Mouse (Mus musculus) kidney, postnatal 0 days (tissue): Measurements from ENCODE around the gene Trp53tg5. TPM values are rescaled to one million over a fixed set of nuclear protein-coding genes. Genes with fewer than 3 reads are reported as not detected.

Experiments used
- ATAC-seq: fragments of 200-750 bp; cut with Nextera tagmentation; replicated peaks from 2 replicates; pipeline ENCODE4 v1.8.0; 2017; ENCODE audit warnings: low read depth, moderate number of reproducible peaks, moderate TSS enrichment, moderate library complexity; ENCODE audit not compliant: low FRiP score
- DNase-seq: peaks from one replicate; pipeline ENCODE4 v3.0.0-alpha.2; 2016; ENCODE audit warnings: low spot score
- H3K27ac ChIP-seq: fragments of 300-500 bp; sonication (generic); 2 replicates; pipeline ENCODE4 v1.5.1; 2014; ENCODE audit warnings: mild to moderate bottlenecking
- H3K27me3 ChIP-seq: fragments of 300-500 bp; sonication (generic); 2 replicates; pipeline ENCODE4 v1.6.1; 2014; ENCODE audit warnings: low read length, mixed read lengths; ENCODE audit not compliant: insufficient read depth
- H3K36me3 ChIP-seq: fragments of 300-500 bp; sonication (generic); 2 replicates; pipeline ENCODE4 v1.6.1; 2014; ENCODE audit warnings: low read length, mixed read lengths; ENCODE audit not compliant: insufficient read depth
- H3K4me1 ChIP-seq: fragments of 300-500 bp; sonication (generic); replicated peaks from 2 replicates; pipeline ENCODE4 v1.6.1; 2014; ENCODE audit warnings: antibody characterized with exemption, low read length, mixed read lengths; ENCODE audit not compliant: insufficient read depth
- H3K4me2 ChIP-seq: fragments of 300-500 bp; sonication (generic); 2 replicates; pipeline ENCODE4 v1.6.1; 2014; ENCODE audit warnings: mild to moderate bottlenecking, low read length, moderate library complexity, mixed read lengths
- H3K4me3 ChIP-seq: fragments of 300-500 bp; sonication (generic); replicated peaks from 2 replicates; pipeline ENCODE4 v1.5.1; 2014; ENCODE audit warnings: low read depth, low read length
- H3K9ac ChIP-seq: fragments of 300-500 bp; sonication (generic); 2 replicates; pipeline ENCODE4 v1.6.1; 2014; ENCODE audit warnings: low read depth, low read length
- H3K9me3 ChIP-seq: fragments of 300-500 bp; sonication (generic); replicated peaks from 2 replicates; pipeline ENCODE4 v1.6.1; 2016; ENCODE audit warnings: low read length, inconsistent platforms, mixed read lengths
- CTCF ChIP-seq: IDR thresholded peaks from 2 replicates; pipeline ENCODE4 v1.5.1; 2016; ENCODE audit warnings: antibody characterized with exemption, low read depth, mild to moderate bottlenecking, moderate library complexity
- WGBS: fragments of 180-500 bp; shearing (Covaris S2); extraction: QIAGEN DNeasy Blood & Tissue Kit; methylation state at CpG from one replicate; pipeline ENCODE4 v1.1.7; 2014; 5-methylcytosine and 5-hydroxymethylcytosine counted together
- polyA plus RNA-seq: library from polyadenylated mRNA; unstranded; fragments of >200 nt; fragmentation: Nextera tagmentation; extraction: Ambion mirVana; gene quantifications from 2 replicates; pipeline ENCODE4 v1.2.1, GENCODE M21; 2015

Gene Trp53tg5
- polyA plus RNA-seq, 1 experiment from 2014 or later = not detected

DNA sequence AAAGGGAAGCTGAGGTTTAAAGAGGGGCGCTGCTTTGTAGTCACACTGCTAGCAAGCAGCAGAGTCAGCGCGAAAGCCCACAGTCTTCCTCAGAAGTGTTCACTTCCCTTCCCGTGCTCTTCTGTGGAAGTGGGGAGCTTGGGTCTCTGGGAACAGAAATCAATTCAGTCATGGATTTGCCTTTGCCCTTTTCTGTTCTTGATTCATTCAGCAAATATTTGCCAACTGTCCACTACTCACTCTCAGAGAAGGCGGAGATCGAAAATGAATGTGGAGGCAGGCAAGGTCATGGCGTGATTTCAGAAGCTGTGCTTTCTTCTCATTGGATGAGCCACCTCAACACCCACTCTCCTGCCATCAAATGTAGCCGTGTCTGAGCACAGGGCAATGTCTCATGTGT lies 15.0 kb downstream of the Trp53tg5 start:
- no peaks in the 10 kb centered on the region for H3K9me3 ChIP-seq
- WGBS = 86% methylated on average over 8 of the region's 8 CpGs
- no peaks in the 10 kb centered on the region for H3K27me3 ChIP-seq
- 0 out of 2 replicates have a peak, but pooled peaks cover under 1% of the 10 kb centered on the region for H3K36me3 ChIP-seq
- TF ChIP-seq CTCF = no peak
- DNase-seq = no peak
- H3K27ac ChIP-seq = peak overlapping the region; percentile 86
- H3K4me3 ChIP-seq = no peak overlapping the region
- peaks cover 16% of the 10 kb centered on the region for H3K4me1 ChIP-seq
- H3K4me2 ChIP-seq = no peak overlapping the region
- ATAC-seq = no peak
- H3K9ac ChIP-seq = no peak overlapping the region

DNA sequence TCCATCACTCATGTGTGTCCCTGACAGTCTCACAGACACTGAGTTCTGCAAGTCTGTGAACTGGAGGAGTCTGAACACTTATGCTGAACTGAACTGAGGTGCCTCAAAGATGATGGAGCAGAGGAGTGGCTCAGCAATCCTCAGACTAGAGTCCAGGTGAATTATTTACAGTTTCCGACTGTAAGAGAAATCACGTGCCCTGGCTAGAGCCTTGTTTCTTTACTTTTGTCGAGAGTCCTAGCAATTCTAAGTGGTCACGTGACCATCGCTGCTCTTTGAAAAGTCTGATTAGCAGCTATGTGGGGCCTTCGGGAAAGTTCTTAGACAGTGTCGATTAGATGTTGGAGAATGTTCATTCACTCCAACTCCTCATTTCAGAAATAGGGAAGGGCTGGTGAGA lies 15.6 kb downstream of the Trp53tg5 start:
- no peak overlapping the region for H3K9ac ChIP-seq
- no peak overlapping the region for H3K4me2 ChIP-seq
- H3K27ac ChIP-seq = peak overlapping the region; percentile 86
- H3K9me3 ChIP-seq = no peaks in the 10 kb centered on the region
- peak; percentile 23 for ATAC-seq
- peak; percentile 72 for DNase-seq
- no peaks in the 10 kb centered on the region for H3K27me3 ChIP-seq
- peaks cover 16% of the 10 kb centered on the region for H3K4me1 ChIP-seq
- 37% methylated on average over 7 of the region's 7 CpGs for WGBS
- H3K36me3 ChIP-seq = no peaks in the 10 kb centered on the region
- no peak overlapping the region for H3K4me3 ChIP-seq
- no peak for TF ChIP-seq CTCF

DNA sequence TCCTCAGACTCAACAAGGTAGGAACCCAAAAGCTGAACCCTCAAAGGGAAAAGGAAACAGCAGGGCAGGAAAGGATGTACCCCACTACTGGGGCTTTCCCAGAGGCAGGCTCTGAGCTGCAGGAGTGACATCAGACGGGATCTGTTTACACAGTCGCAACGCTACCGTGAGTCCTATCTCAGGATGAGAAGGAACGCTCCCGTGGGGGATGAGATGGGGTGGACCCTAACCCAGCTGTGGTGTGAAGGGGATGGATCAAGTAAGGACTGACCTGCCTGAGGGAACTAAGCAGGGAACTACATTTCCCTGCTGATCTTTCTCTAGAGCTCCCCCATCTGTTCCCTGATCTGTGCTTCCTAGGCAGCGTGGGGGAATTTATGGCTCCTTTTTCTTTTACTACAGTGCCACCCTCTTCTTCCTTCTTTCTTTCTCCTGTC lies 16.6 kb downstream of the Trp53tg5 start, which contains the start of gene Sys1:
TSS of gene Sys1 (plus strand) at position 101 of the 437 bp plus-strand sequence.
- Histone ChIP-seq H3K4me3 (no peak within 1 kb of the TSS), H3K27ac (peak within 1 kb of the TSS; percentile 86), H3K36me3 (no peaks in the 10 kb centered on the region), H3K9ac (peak within 1 kb of the TSS; percentile 31; the same call in 1 of the 2 replicates), H3K4me1 (peaks cover 13% of the 10 kb centered on the region), H3K9me3 (no peaks in the 10 kb centered on the region), H3K4me2 (peak within 1 kb of the TSS; percentile 42), H3K27me3 (no peaks in the 10 kb centered on the region)
- DNase-seq = peak; percentile 76
- TF ChIP-seq CTCF = peak; percentile 37; the same call in 1 of the 2 replicates
- no peak for ATAC-seq
- WGBS = 2% methylated on average over 7 of the region's 7 CpGs

DNA sequence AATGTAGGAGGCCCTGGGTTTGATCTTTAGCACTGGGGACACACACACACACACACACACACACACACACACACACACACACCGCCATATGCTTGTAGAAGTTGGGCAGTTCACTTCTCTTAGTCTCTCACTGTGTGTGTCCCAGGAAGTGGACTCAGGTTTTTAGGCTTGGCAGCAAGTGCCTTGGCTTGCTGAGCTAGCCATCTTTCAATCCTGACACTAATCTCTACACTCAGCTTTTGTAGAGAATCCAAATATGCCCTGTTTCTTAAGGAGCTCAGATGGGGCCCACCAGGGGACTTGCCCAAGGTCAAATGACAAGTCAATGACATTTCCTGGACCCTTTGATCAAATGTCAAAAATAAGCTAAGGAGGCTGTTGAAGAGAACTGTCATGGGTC lies 17.1 kb downstream of the Trp53tg5 start:
- Histone ChIP-seq H3K9me3 (no peaks in the 10 kb centered on the region), H3K4me1 (peaks cover 13% of the 10 kb centered on the region), H3K9ac (peak overlapping the region; percentile 31; the same call in 1 of the 2 replicates), H3K27ac (peak overlapping the region; percentile 86), H3K4me3 (no peak overlapping the region), H3K36me3 (no peaks in the 10 kb centered on the region), H3K27me3 (no peaks in the 10 kb centered on the region), H3K4me2 (peak overlapping the region; percentile 42; the same call in 1 of the 2 replicates)
- DNase-seq (no peak), ATAC-seq (no peak)
- TF ChIP-seq CTCF = no peak
- WGBS = 81% methylated on average over 1 of the region's 1 CpGs

DNA sequence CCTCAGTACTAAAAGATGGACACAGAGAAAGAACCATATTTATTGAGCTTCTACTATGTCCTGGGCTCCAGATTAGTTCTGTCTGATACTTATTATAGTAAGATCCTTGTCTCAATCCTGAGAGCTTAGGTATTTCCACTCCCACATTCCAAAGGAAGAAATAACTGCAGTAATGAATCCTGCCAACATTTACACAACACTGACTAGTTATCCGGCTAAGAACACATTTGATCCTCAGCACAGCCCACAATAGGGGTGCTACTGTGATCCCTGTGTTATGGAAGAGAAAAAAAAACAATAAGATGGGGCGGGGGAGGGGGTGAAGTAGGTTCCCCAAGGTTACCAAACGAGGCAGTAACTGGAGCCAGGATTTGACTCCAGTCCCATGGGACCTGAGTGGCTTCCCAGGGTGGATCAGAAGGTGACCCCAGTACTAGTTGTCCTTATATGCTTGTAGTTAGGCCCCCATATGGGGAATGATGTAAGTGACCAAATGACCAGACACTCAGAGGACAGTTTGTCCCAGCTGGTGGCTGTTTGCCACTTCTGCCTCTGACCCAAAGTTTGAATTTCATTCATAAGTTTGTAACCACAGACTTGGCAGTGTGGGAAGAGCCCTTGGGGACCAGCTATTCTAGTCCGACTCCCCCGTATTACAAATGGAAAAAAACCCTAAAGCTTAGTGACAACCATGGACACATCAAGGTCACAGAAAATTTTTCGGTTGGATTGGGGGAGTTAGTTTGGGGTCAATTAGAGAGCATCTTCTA lies 17.9 kb downstream of the Trp53tg5 start:
- no peak overlapping the region for H3K9ac ChIP-seq
- WGBS = 47% methylated on average over 6 of the region's 6 CpGs
- ATAC-seq = no peak
- no peaks in the 10 kb centered on the region for H3K27me3 ChIP-seq
- TF ChIP-seq CTCF = no peak
- no peaks in the 10 kb centered on the region for H3K9me3 ChIP-seq
- H3K4me2 ChIP-seq = no peak overlapping the region
- peak overlapping the region; percentile 62 for H3K27ac ChIP-seq
- H3K36me3 ChIP-seq = no peaks in the 10 kb centered on the region
- no peak overlapping the region for H3K4me3 ChIP-seq
- peak; percentile 75 for DNase-seq
- peaks cover 13% of the 10 kb centered on the region for H3K4me1 ChIP-seq

DNA sequence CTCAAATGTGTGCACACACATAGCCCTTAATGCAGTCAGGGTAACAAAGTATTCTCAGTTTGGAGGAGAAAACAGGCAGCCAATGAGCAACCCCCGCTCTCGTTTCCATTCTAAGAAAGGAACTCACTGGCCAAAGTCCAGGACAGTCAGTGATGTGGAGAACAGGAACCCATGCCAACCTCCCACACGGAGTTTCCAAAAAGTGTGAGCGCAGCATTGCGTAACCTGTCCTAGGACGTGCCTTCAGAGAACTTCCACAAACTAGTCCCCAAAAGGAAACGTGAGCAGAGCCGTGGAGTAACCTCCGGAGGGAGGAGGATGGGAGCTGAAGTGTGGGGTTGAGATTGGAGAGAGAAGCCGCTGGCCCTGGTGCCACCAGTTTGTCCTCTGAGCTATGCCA lies 18.7 kb downstream of the Trp53tg5 start:
- peak overlapping the region; percentile 47 for H3K27ac ChIP-seq
- peaks cover 13% of the 10 kb centered on the region for H3K4me1 ChIP-seq
- no peaks in the 10 kb centered on the region for H3K27me3 ChIP-seq
- no peak overlapping the region for H3K4me2 ChIP-seq
- no peaks in the 10 kb centered on the region for H3K9me3 ChIP-seq
- no peak overlapping the region for H3K4me3 ChIP-seq
- no peak for TF ChIP-seq CTCF
- DNase-seq (peak; percentile 63), ATAC-seq (peak; percentile 31; the same call in 1 of the 2 replicates)
- 33% methylated on average over 10 of the region's 10 CpGs for WGBS
- no peak overlapping the region for H3K9ac ChIP-seq
- H3K36me3 ChIP-seq = no peaks in the 10 kb centered on the region
